Comparison of ENCODE assay signal across 8 mouse cellular contexts in genomic region chr15:18832263-18832662, GRCm38 (mm10). TPM values are rescaled to one million over a fixed set of nuclear protein-coding genes. Genes with fewer than 3 reads are reported as not detected.
DNase-seq lines count a peak whose midpoint lies in the region; ATAC-seq lines count a peak whose summit lies in the region.

No protein-coding gene starts in this region.

- no peaks in the 10 kb centered on the region for H3K27me3 ChIP-seq in embryonic facial prominence, embryonic 14.5 days (replicated peaks; ENCODE audit: control insufficient read depth, insufficient read depth, low read length)
- H3K27me3 ChIP-seq in kidney, embryonic 16.5 days (ENCODE audit: insufficient read depth, low read length), result no peaks in the 10 kb centered on the region

- no peak overlapping the region for H3K9ac ChIP-seq in embryonic facial prominence, embryonic 14.5 days (ENCODE audit: low read depth, low read length)
- no peak overlapping the region for H3K9ac ChIP-seq in kidney, embryonic 16.5 days (replicated peaks; ENCODE audit: low read length)

- no peaks in the 10 kb centered on the region for H3K36me3 ChIP-seq in embryonic facial prominence, embryonic 14.5 days (ENCODE audit: control insufficient read depth, insufficient read depth, low read length)
- H3K36me3 ChIP-seq in kidney, embryonic 16.5 days (ENCODE audit: insufficient read depth, low read length), result no peaks in the 10 kb centered on the region

- ATAC-seq in embryonic facial prominence, embryonic 14.5 days (ENCODE audit: low read depth), result no peak
- peak; percentile 42; the same call in 1 of the 2 replicates for ATAC-seq in kidney, embryonic 16.5 days (ENCODE audit: low FRiP score, low TSS enrichment)
- 0 out of 2 replicates have a peak, but pooled peaks have one; percentile 52 for ATAC-seq in megakaryocyte, adult 5-6 weeks (ENCODE audit: poor library complexity, severe bottlenecking)

- H3K4me2 ChIP-seq in embryonic facial prominence, embryonic 14.5 days (ENCODE audit: low read depth, low read length), result no peak overlapping the region
- no peak overlapping the region for H3K4me2 ChIP-seq in kidney, embryonic 16.5 days (replicated peaks; ENCODE audit: low read depth, low read length)

- H3K9me3 ChIP-seq in embryonic facial prominence, embryonic 14.5 days (ENCODE audit: control insufficient read depth, low read length), result no peaks in the 10 kb centered on the region
- no peaks in the 10 kb centered on the region for H3K9me3 ChIP-seq in kidney, embryonic 16.5 days (ENCODE audit: low read length)

- H3K4me3 ChIP-seq in embryonic facial prominence, embryonic 14.5 days (ENCODE audit: low read depth, low read length), result no peak overlapping the region
- H3K4me3 ChIP-seq in kidney, embryonic 16.5 days (ENCODE audit: low read length), result no peak overlapping the region

- intact Hi-C loops in heart, postnatal 14 days (cut with DNase I), result no loop called here
- intact Hi-C loops in heart, postnatal 36 days (cut with DNase I), result no loop called here

- DNase-seq in heart, postnatal 14 days, result peak; percentile 27 to 39
- DNase-seq in heart, postnatal 36 days, result no peak
- peak; percentile 51 for DNase-seq in CD4-positive, CD25-positive, alpha-beta regulatory T cell, adult 2 months (ENCODE audit: low read depth, low spot score)
- DNase-seq in adrenal gland, postnatal 36 days, result peak; percentile 50 to 51
- peak; percentile 84 for DNase-seq in embryonic facial prominence, embryonic 14.5 days (ENCODE audit: low spot score)
- DNase-seq in spleen, postnatal 4 days (ENCODE audit: low spot score in 2 of 2), result no peak

- no peaks in the 10 kb centered on the region for H3K4me1 ChIP-seq in embryonic facial prominence, embryonic 14.5 days (ENCODE audit: control insufficient read depth, insufficient read depth, low read length)
- no peaks in the 10 kb centered on the region for H3K4me1 ChIP-seq in kidney, embryonic 16.5 days (ENCODE audit: insufficient read depth, low read length)

- WGBS in embryonic facial prominence, embryonic 14.5 days, result 18% methylated on average over 4 of the region's 4 CpGs
- WGBS in kidney, embryonic 16.5 days, result 19% methylated on average over 4 of the region's 4 CpGs

- H3K27ac ChIP-seq in embryonic facial prominence, embryonic 14.5 days (replicated peaks; ENCODE audit: low read depth, low read length), result no peak overlapping the region
- H3K27ac ChIP-seq in kidney, embryonic 16.5 days (ENCODE audit: low read length), result no peak overlapping the region

RNA-seq across cellular contexts. Expression of gene Cdh10, which starts 13.5 kb away (rescaled TPM):
- under 1 TPM in 1 of 2 experiments, not detected in 1; 0.10 TPM for total RNA-seq in heart, postnatal 14 days (2021)
- total RNA-seq in heart, postnatal 36 days (2021), result not detected
- under 1 TPM in 1 of 2 experiments, not detected in 1; 0.26 TPM for total RNA-seq in adrenal gland, postnatal 36 days (2021)
- polyA plus RNA-seq in embryonic facial prominence, embryonic 14.5 days (2014; fragmentation: Nextera tagmentation; extraction: Ambion mirVana), result 4.4 and 5.5 TPM in 2 replicates
- polyA plus RNA-seq in kidney, embryonic 16.5 days (2015; fragmentation: Nextera tagmentation; extraction: Ambion mirVana), result 0.49 and 0.81 TPM in 2 replicates
- not detected in 2 replicates for total RNA-seq in megakaryocyte, adult 5-6 weeks (2015)
- total RNA-seq in megakaryocyte, adult 5-6 weeks (2017), result not detected in 2 replicates

Comparison
In these comparisons a context has a peak if more than half of its experiments do, and no peak if none do; other contexts are left out.
1. DNase-seq: peak in heart, postnatal 14 days (2 of 2), CD4-positive, CD25-positive, alpha-beta regulatory T cell, adult 2 months (single experiment), adrenal gland, postnatal 36 days (2 of 2) and embryonic facial prominence, embryonic 14.5 days (single experiment); none in heart, postnatal 36 days (0 of 2) and spleen, postnatal 4 days (0 of 2).